Mouse (Mus musculus) small intestine, adult 2 months (tissue): ENCODE data around the gene C2cd5.

Experiments
- CTCF ChIP-seq: fragments of 200-500 bp; IDR thresholded peaks from 2 replicates; pipeline ENCODE4 v1.5.1; 2012; ENCODE audit warnings: low read depth, mild to moderate bottlenecking, control low read depth, inconsistent platforms, low read length, moderate library complexity, mixed read lengths; ENCODE audit not compliant: insufficient replicate concordance, insufficient read length; ENCODE audit errors: extremely low read depth
- POLR2A ChIP-seq: fragments of 200-500 bp; IDR thresholded peaks from 2 replicates; pipeline ENCODE4 v1.6.1; 2012; ENCODE audit warnings: low read depth, mild to moderate bottlenecking, control low read depth, inconsistent platforms, low read length, moderate library complexity

- TF ChIP-seq CTCF: no peak
- TF ChIP-seq POLR2A: no peak
Measured at GRCm38 (mm10) chr6:142973289-142973688, 126.7 kb downstream of the C2cd5 start.
